Mouse (Mus musculus) activated CD4-positive, CD25-positive, alpha-beta regulatory T cell (primary cell): ENCODE results near the gene Dcun1d4. TPM values are rescaled to one million over a fixed set of nuclear protein-coding genes. Genes with fewer than 3 reads are reported as not detected.

Experiments
- polyA plus RNA-seq, 2 experiments: library from polyadenylated mRNA; unstranded; fragments of 100-300 nt; shearing (Covaris generic); gene quantifications; one replicate each; pipeline ENCODE4 v1.2.1; 2017

The Dcun1d4 gene
- polyA plus RNA-seq: 10 to 100 TPM; 11.9 to 20.5 TPM

DNA sequence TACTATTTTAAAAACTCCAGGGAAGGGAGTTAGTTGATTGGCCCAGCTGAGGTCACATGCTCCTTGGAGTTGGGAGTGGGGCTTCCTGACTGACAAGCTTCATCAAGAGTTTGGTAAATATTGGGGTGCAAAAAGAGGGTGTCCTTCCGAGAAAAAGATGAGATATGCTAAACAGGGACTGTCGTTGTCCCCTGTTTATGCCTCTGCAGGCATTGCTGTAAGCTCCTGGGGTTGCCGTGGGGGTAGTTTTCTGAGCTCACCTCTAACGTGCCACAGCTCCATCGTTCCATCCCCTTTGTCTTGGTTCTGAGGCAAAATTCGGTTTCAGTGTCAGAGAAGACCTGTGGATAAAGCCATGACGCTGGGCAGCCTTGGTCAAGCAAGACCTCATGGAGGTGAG is at the start of gene Dcun1d4:
TSS of gene Dcun1d4 (plus strand) at position 301 of the 400 bp plus-strand sequence.

Other genes with a start within 250 kb of the Dcun1d4 start
- gene Fryl, start 224.4 kb upstream of the Dcun1d4 start, polyA plus RNA-seq: 10 to 100 TPM; 56.9 to 96.0 TPM
- 100 to 1,000 TPM; 314 to 328 TPM for gene Ociad1, start 188.2 kb upstream of the Dcun1d4 start, polyA plus RNA-seq
- under 1 TPM; 0.36 to 0.86 TPM for gene Ociad2, start 140.0 kb upstream of the Dcun1d4 start, polyA plus RNA-seq
- gene Cwh43, start 74.9 kb upstream of the Dcun1d4 start, polyA plus RNA-seq: under 1 TPM in 1 of 2 experiments, not detected in 1; 0.12 TPM
- 1 to 10 TPM; 1.2 to 1.3 TPM for gene Lrrc66, start 151.5 kb downstream of the Dcun1d4 start, polyA plus RNA-seq
- gene Sgcb, start 166.8 kb downstream of the Dcun1d4 start, polyA plus RNA-seq: 10 to 100 TPM; 10.6 to 15.2 TPM
- under 1 TPM in 1 of 2 experiments, not detected in 1; 0.17 TPM for gene Spata18, start 170.4 kb downstream of the Dcun1d4 start, polyA plus RNA-seq